Mouse (Mus musculus) lung, adult 18-20 months (tissue): ENCODE measurements around the gene Homer3.

Experiments used
- DNase-seq, 2 experiments: peaks; one replicate each; pipeline ENCODE4 v3.0.0; 2022; ENCODE audit warnings: mixed read lengths in 2 of 2

Gene Homer3

DNA sequence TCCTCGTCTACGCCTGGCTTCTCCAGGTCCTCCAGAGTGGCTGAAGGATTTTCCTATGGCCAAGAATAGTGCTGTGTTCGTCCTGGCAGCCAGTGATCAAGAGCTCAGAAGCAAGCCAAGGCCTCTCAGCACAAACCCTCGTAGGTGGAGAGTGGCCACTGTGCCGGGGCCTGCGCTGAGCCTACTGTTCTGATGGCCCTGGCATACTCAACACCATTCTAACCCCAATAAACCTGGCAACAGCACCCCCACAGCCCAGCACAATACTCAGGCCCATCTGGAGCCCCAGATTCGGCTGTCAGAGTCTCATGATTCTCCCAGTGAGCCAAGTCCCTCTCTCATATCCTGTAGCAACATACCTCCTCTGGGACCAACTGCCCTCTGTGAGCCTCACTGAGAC, 58.0 kb downstream of the Homer3 start:
- no peak for DNase-seq

- no peak for DNase-seq
These were observed 59.4 kb downstream of the Homer3 start for GRCm38 (mm10) chr8:70342007-70342406.

DNA sequence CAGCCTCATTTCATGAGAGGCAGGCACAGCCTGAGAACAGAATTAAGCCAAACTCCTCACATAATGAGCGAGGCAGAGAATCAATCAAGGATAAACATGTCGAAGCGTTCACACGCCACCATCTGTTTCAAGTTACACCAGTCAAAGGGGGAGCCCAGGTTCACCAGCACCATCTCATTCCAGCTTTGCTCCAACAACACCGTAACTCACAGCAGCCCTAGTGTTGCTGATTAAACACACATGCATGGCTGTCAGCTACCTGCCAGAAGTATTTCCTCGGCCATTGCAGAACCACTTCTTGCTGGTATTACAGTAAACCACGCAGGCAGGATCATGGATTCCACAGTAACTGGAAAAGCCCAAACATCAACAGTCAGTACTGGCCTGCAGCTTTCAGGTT, 60.4 kb downstream of the Homer3 start:
- no peak for DNase-seq

- DNase-seq: no peak
These were observed 61.1 kb downstream of the Homer3 start for GRCm38 (mm10) chr8:70343696-70344095.
